Mouse (Mus musculus) v-Abl transformed pro-B cells (cell line): ENCODE measurements around the gene Olfr699.
"Not testable (repeated sequence)": the region's sequence is repeated elsewhere in the genome, so short reads cannot be mapped to it uniquely, and the experiment has no call there.

ENCODE experiments used
- in situ Hi-C, 2 experiments: fragments of 400-800 bp; cut with MboI; formaldehyde crosslinking; loops; one replicate each; pipeline ENCODE4 v1.15.1; 2025; ENCODE audit not compliant: unreplicated experiment in 2 of 2

Olfr699 gene

GRCm38 (mm10) chr7:106793098-106793497 lies at the start of gene Olfr699:
Olfr699 (minus strand) TSS chr7:106793198.
- in situ Hi-C loops = loop anchor here in 1 of 2 experiments (5.0 kb wide), 1 partner anchor 441 kb away; no protein-coding TSS in a partner anchor

GRCm38 (mm10) chr7:106833793-106834192 lies 40.8 kb upstream of the Olfr699 start, which contains the start of gene Olfr702:
Olfr702 (minus strand) TSS chr7:106833893.
- in situ Hi-C loops = no loop called here

GRCm38 (mm10) chr7:106818414-106818813 lies 25.4 kb upstream of the Olfr699 start:
- in situ Hi-C loops = loop anchor here (10.0 to 25.0 kb wide), 3 partner anchors 384 to 456 kb away; no protein-coding TSS in a partner anchor

GRCm38 (mm10) chr7:106815775-106816174 lies 22.8 kb upstream of the Olfr699 start:
- in situ Hi-C loops = loop anchor here (10.0 to 25.0 kb wide), 3 partner anchors 381 to 453 kb away; no protein-coding TSS in a partner anchor

- in situ Hi-C loops = loop anchor here (10.0 to 25.0 kb wide), 3 partner anchors 379 to 452 kb away; no protein-coding TSS in a partner anchor
These were observed 20.8 kb upstream of the Olfr699 start, which contains the start of gene Olfr701 for GRCm38 (mm10) chr7:106813829-106814228. Olfr701 (plus strand) TSS chr7:106814129.

GRCm38 (mm10) chr7:106808734-106809133 lies 15.7 kb upstream of the Olfr699 start, which contains the start of gene Olfr700:
Olfr700 (minus strand) TSS chr7:106808834.
- in situ Hi-C loops = loop anchor here in 1 of 2 experiments (25.0 kb wide), 1 partner anchor 446 kb away; no protein-coding TSS in a partner anchor

- in situ Hi-C loops = loop anchor here (5.0 to 10.0 kb wide), 2 partner anchors 144 to 356 kb away; no protein-coding TSS in a partner anchor
These were observed 4.7 kb downstream of the Olfr699 start for GRCm38 (mm10) chr7:106788330-106788729.

- in situ Hi-C loops = not testable (repeated sequence)
These were observed 32.0 kb downstream of the Olfr699 start for GRCm38 (mm10) chr7:106761008-106761407.

- in situ Hi-C loops = no loop called here
These were observed 34.2 kb downstream of the Olfr699 start for GRCm38 (mm10) chr7:106758800-106759199.

- in situ Hi-C loops = no loop called here
These were observed 37.7 kb downstream of the Olfr699 start, which contains the start of gene Olfr698 for GRCm38 (mm10) chr7:106755297-106755696. Olfr698 (minus strand) TSS chr7:106755397.

GRCm38 (mm10) chr7:106745811-106746210 lies 47.2 kb downstream of the Olfr699 start:
- in situ Hi-C loops = loop anchor here in 1 of 2 experiments (10.0 kb wide), 1 partner anchor 61 kb away; the partner anchor contains the start of gene Olfr693

GRCm38 (mm10) chr7:106742343-106742742 lies 50.7 kb downstream of the Olfr699 start, which contains the start of gene Olfr697:
Olfr697 (minus strand) TSS chr7:106742443.
- in situ Hi-C loops = loop anchor here in 1 of 2 experiments (10.0 kb wide), 1 partner anchor 58 kb away; the partner anchor contains the start of gene Olfr693
